Mouse (Mus musculus): ENCODE results near the gene Tmem101.

GRCm38 (mm10) chr11:102146531-102146930 lies 9.7 kb downstream of the Tmem101 start:
- TF ChIP-seq MAX (IDR thresholded peaks at IDR 0.05; ENCODE audit: low read length) = no peak
- no peak for TF ChIP-seq UBTF (IDR thresholded peaks at IDR 0.05; ENCODE audit: low read depth, low read length)
